7 mouse cellular contexts compared by ENCODE assay signal in the genomic region with DNA sequence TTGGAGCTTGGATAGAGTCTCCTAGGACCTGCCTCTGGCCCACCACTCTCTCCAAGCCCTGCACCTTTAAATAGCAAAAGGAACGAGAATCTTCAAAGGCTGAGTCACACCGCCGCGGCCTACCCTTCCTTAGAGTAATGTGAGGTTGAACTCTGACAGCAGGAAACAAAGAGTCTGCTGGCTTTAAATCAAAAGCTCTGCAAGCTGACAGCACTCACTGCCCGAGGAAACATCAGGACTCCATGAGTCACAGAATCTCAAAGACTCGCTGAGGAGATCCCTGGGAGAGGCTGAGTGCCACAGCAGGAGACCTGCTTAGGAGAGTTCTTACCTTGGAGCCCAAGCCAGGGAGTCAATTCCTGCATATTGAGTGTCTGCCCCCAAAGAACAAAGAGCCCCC. TPM values are rescaled to one million over a fixed set of nuclear protein-coding genes. Genes with fewer than 3 reads are reported as not detected.
A peak's percentile ranks its signal among the peaks of the same experiment; 100 is the strongest.
DNase-seq lines count a peak whose midpoint lies in the region; ATAC-seq and TF ChIP-seq lines count a peak whose summit lies in the region.

No protein-coding gene starts in this region.

- no peak overlapping the region for H3K4me3 ChIP-seq in ES-Bruce4 (ENCODE audit: low read depth, low read length)
- H3K4me3 ChIP-seq in kidney, postnatal 0 days (replicated peaks; ENCODE audit: low read depth, low read length) = no peak overlapping the region
- no peak overlapping the region for H3K4me3 ChIP-seq in midbrain, embryonic 10.5 days

- DNase-seq in adrenal gland, adult 8-10 months = peak; percentile 84
- peak; percentile 89 for DNase-seq in kidney, postnatal 0 days (ENCODE audit: low spot score)
- DNase-seq in midbrain, embryonic 10.5 days (ENCODE audit: low spot score) = peak; percentile 39
- DNase-seq in right cerebral cortex, adult 18-20 months = no peak
- DNase-seq in cerebellum, adult 11 months = no peak

- H3K9me3 ChIP-seq in ES-Bruce4 (replicated peaks; ENCODE audit: control insufficient read depth, insufficient read depth, low read length, poor library complexity, severe bottlenecking) = no peaks in the 10 kb centered on the region
- H3K9me3 ChIP-seq in kidney, postnatal 0 days (replicated peaks; ENCODE audit: low read length) = no peaks in the 10 kb centered on the region
- no peaks in the 10 kb centered on the region for H3K9me3 ChIP-seq in midbrain, embryonic 10.5 days (replicated peaks)

- no peaks in the 10 kb centered on the region for H3K27me3 ChIP-seq in ES-Bruce4 (ENCODE audit: control insufficient read depth, insufficient read depth, low read length, poor library complexity, severe bottlenecking)
- no peaks in the 10 kb centered on the region for H3K27me3 ChIP-seq in kidney, postnatal 0 days (ENCODE audit: insufficient read depth, low read length)
- H3K27me3 ChIP-seq in midbrain, embryonic 10.5 days (ENCODE audit: low read depth, poor library complexity, severe bottlenecking) = no peaks in the 10 kb centered on the region

- H3K9ac ChIP-seq in ES-Bruce4 (ENCODE audit: low read depth, poor library complexity, severe bottlenecking) = peak overlapping the region; percentile 24; the same call in 1 of the 2 replicates
- H3K9ac ChIP-seq in kidney, postnatal 0 days (ENCODE audit: low read depth, low read length) = no peak overlapping the region

- peak; percentile 94 for TF ChIP-seq EP300 in ES-Bruce4 (IDR thresholded peaks at IDR 0.05; ENCODE audit: insufficient read depth, low read depth, low read length)

- peak overlapping the region; percentile 21; the same call in 1 of the 2 replicates for H3K4me2 ChIP-seq in kidney, postnatal 0 days (ENCODE audit: low read length)

- H3K27ac ChIP-seq in ES-Bruce4 (ENCODE audit: insufficient read depth, low read length) = peak overlapping the region; percentile 92
- peak overlapping the region; percentile 79 for H3K27ac ChIP-seq in kidney, postnatal 0 days
- peak overlapping the region; percentile 76 for H3K27ac ChIP-seq in midbrain, embryonic 10.5 days (replicated peaks)

- H3K4me1 ChIP-seq in ES-Bruce4 (ENCODE audit: control insufficient read depth, insufficient read depth, low read length) = peaks cover 23% of the 10 kb centered on the region
- H3K4me1 ChIP-seq in kidney, postnatal 0 days (replicated peaks; ENCODE audit: insufficient read depth, low read length) = peaks cover 25% of the 10 kb centered on the region
- peaks cover 77% of the 10 kb centered on the region for H3K4me1 ChIP-seq in midbrain, embryonic 10.5 days

- TF ChIP-seq CTCF in ES-Bruce4 (IDR thresholded peaks at IDR 0.05; ENCODE audit: low read depth, low read length) = no peak
- TF ChIP-seq CTCF in kidney, postnatal 0 days (IDR thresholded peaks at IDR 0.05; ENCODE audit: low read depth) = no peak

- peak; percentile 4; the same call in 1 of the 2 replicates for ATAC-seq in granulocyte monocyte progenitor cell, adult 5-6 weeks (replicated peaks; ENCODE audit: poor library complexity, severe bottlenecking)
- no peak for ATAC-seq in kidney, postnatal 0 days (replicated peaks; ENCODE audit: low FRiP score, low read depth)

- H3K36me3 ChIP-seq in ES-Bruce4 (ENCODE audit: control insufficient read depth, insufficient read depth, low read length, poor library complexity, severe bottlenecking) = no peaks in the 10 kb centered on the region
- H3K36me3 ChIP-seq in kidney, postnatal 0 days (ENCODE audit: insufficient read depth, low read length) = no peaks in the 10 kb centered on the region
- H3K36me3 ChIP-seq in midbrain, embryonic 10.5 days = no peaks in the 10 kb centered on the region

- no peak for TF ChIP-seq POLR2A in ES-Bruce4 (IDR thresholded peaks at IDR 0.05; ENCODE audit: insufficient read depth, low read length)

- 7% methylated on average over 6 of the region's 6 CpGs for WGBS in kidney, postnatal 0 days
- WGBS in midbrain, embryonic 10.5 days = 6% methylated on average over 6 of the region's 6 CpGs

RNA-seq across cellular contexts. Expression of gene Scd2, which starts 12.7 kb away (rescaled TPM):
- 329 and 359 TPM in 2 replicates for polyA plus RNA-seq in ES-Bruce4 (2011; ENCODE audit: insufficient read depth, insufficient read length, low read depth, missing spikeins)
- 1,000 to 10,000 TPM in 3 of 4 experiments, 100 to 1,000 TPM in 1; 965 to 1,225 (median 1,109) TPM for total RNA-seq in adrenal gland, adult 8-10 months (2022)
- total RNA-seq in granulocyte monocyte progenitor cell, adult 5-6 weeks (2014; fragmentation: Nextera tagmentation) = 91.6 and 93.4 TPM in 2 replicates
- total RNA-seq in granulocyte monocyte progenitor cell, adult 5-6 weeks (2017) = 108 and 109 TPM in 2 replicates
- polyA plus RNA-seq in kidney, postnatal 0 days (2015; fragmentation: Nextera tagmentation; extraction: Ambion mirVana) = 78.4 and 81.1 TPM in 2 replicates
- 326 and 382 TPM in 2 replicates for polyA plus RNA-seq in midbrain, embryonic 10.5 days (2016; fragmentation: Nextera tagmentation; extraction: Ambion mirVana)

RNA-seq across cellular contexts. Expression of gene Scd4, which starts 52.1 kb away (rescaled TPM):
- polyA plus RNA-seq in ES-Bruce4 (2011; ENCODE audit: insufficient read depth, insufficient read length, low read depth, missing spikeins) = 0.19 TPM in 1 of 2 replicates, not detected in the other
- total RNA-seq in adrenal gland, adult 8-10 months (2022) = 1 to 10 TPM; 4.5 to 7.6 (median 6.6) TPM
- total RNA-seq in granulocyte monocyte progenitor cell, adult 5-6 weeks (2014; fragmentation: Nextera tagmentation) = not detected in 2 replicates
- 0.22 TPM in 1 of 2 replicates, not detected in the other for total RNA-seq in granulocyte monocyte progenitor cell, adult 5-6 weeks (2017)
- 0.12 and 0.18 TPM in 2 replicates for polyA plus RNA-seq in kidney, postnatal 0 days (2015; fragmentation: Nextera tagmentation; extraction: Ambion mirVana)
- polyA plus RNA-seq in midbrain, embryonic 10.5 days (2016; fragmentation: Nextera tagmentation; extraction: Ambion mirVana) = 0.06 TPM in 1 of 2 replicates, not detected in the other

Comparison
In these comparisons a context has a peak if more than half of its experiments do, and no peak if none do; other contexts are left out.
1. DNase-seq: peak in adrenal gland, adult 8-10 months (single experiment), kidney, postnatal 0 days (single experiment) and midbrain, embryonic 10.5 days (single experiment); none in right cerebral cortex, adult 18-20 months (single experiment) and cerebellum, adult 11 months (single experiment).
2. Peak in every context shown above with its lines, with median percentiles within 50 percentile points of each other: H3K27ac ChIP-seq.